Mouse (Mus musculus): ENCODE measurements at regions not wholly inside any gene's neighbourhood (a gene's known extent, or its start where the extent isn't known, plus 50 kb on each side); places are given as distances from the start of the nearest gene placed in this dataset.

DNA sequence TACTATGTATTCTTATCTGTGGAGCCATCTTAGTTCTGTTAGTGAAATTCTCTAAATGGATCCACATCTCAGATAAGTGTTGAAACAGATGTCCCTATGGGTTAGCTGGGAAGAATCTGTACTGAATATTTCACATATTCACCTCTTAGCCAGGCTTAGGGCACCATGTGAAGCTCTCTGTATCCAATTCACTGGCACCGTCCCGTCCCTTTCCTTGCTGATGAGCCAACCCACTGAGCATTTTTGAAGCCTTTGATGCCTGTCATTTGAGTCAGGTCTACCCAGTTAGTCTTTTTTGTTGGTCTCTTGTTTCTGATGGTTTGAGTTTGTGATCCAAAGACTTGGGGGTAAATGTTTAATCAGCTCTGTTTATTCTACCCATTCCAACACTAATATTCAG is 88.9 kb upstream of the Bmper start:
- DNase-seq (ENCODE audit: low spot score) = no peak

DNA sequence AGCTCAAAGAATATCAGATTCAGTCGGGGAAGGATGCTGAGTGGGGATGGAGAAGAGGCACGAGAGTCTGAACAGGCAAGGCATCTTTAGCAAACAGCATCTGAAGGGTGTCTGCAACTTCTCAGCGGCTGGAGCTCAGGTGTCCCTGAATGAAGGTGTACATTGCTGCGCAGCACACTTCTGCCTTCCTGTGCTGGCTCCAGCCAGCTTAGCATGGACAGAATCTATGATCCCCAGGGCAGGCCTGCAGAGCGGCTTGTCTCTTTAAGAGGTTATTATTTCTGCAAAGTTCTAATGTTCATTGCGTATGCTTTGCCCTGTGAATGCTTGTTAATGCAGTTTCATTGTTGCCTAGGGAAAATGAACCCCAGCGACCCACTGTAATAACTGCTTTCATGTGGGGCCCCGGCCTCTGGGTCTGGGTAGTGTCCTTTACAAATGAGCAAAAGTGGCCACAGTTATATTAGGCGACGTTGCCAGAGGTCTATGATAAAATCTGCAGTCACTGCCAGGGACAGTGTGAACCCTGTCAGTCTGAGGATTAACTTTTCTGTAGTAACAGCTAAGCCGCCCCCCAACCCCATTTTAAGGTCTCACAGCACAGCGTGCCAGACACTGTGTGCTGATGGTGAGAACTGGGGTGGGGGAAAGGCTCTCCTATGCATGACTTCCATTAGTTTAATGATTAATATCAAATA is 88.3 kb upstream of the Bmper start:
- no peak for DNase-seq (ENCODE audit: low spot score)

DNA sequence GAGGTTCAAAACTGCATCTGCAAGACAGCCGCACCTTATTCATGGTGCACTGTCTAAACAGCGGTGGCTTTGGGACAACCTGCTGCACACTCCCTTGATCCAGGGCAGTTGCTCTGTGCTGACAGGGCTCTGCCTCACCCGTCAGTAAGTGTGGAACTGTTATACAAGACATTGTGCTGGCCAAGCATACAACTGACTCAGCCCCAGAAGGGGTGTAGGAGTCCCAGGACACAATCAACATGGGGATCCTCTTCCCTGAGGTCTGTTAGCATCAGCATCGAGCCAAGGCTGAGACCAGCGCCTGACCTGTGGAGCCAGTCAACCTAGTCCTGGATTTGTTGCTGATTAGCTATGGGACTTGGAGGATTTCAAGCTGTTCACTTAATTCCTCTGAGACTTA is 86.4 kb upstream of the Bmper start:
- DNase-seq (ENCODE audit: low spot score) = no peak

DNA sequence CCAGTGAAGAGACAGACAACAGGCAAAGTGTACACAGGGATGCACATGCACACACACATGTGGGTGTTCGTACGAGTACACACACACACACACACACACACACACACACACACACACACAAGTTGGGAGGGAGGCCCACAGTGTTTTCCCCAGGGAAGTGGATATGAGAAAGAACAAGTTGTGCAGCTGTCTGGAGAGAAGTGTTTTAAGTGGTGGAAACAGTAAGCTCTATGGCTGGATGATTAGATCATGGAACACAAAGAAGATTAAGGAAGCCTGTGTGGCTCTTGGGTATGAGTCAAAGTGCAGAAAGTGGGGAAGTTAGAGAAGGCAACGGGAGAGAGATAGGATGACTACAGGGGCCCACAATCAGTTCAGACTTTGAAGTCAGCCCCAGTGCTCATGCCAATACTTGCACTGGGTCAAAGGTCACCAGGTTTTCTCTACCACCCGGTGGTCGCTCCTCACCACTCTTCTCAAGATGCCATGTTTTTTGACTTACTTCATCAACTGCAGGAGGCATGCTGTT is 85.1 kb upstream of the Bmper start:
- no peak for DNase-seq (ENCODE audit: low spot score)

DNA sequence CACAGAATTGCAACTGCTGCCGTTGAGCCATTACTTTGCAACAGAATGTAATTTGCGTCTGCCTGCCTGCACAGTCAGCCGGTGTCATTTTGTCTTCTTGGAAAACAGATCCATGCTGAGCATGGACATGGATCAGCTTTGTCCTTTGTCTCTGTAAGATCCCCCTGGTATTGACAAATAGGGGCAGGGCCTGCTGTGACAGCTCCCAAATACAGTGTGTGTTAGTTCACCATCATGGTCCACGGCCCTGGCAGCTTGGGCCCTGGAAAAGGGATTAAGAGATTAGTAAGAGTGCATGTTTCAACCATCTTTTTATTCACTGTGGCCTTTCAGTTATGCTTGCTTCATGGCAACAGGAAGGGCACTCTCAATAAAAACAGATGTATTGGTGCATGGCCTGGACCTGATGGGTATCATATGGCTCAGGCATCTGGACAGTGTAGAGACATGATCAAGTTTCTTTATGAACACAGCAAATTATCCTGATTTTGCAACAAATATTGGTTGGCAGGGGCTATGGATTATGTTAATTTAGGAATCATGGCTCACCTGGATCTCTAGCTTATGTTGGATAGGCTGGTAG is 83.2 kb upstream of the Bmper start:
- no peak for DNase-seq (ENCODE audit: low spot score)

DNA sequence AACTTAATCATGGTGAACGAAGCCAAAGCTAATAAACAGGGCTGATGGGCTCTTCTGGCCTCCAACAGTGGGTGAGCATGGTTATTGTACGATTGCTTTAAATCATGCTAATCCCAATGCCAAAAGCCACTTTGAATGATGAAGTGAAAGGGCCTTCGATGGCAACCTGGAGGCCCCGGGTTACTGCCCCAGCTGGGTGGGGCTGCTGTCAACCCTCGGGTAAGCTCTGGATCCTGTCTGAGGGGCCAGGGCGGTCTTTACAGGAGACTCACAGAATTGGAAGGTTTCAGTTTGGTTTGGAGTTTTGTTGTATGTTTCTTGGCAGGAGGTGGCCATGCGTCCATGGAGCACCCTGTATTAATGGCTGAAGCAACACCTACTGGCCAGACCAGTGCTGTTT is 78.6 kb upstream of the Bmper start:
- no peak for DNase-seq (ENCODE audit: low spot score)

DNA sequence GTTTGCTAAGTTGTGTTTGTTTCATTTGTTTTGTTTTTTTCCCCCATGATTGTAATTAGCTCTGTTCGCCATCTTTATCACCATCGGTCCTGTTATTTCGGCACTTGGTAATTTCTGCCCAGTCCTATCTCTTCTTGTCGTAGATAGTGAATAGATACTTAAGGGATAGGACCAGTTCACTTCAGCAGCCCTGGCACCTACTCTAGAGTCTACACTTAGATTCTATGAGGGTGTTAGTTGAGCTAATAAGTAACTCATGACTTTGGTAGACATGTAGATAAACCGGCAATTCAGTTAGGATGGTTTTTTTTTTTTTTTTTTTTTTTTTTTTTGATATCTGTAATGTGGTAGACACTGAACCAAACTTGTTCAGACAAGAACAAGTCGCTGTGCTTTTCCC is 72.5 kb upstream of the Bmper start:
- no peak for DNase-seq (ENCODE audit: low spot score)

DNA sequence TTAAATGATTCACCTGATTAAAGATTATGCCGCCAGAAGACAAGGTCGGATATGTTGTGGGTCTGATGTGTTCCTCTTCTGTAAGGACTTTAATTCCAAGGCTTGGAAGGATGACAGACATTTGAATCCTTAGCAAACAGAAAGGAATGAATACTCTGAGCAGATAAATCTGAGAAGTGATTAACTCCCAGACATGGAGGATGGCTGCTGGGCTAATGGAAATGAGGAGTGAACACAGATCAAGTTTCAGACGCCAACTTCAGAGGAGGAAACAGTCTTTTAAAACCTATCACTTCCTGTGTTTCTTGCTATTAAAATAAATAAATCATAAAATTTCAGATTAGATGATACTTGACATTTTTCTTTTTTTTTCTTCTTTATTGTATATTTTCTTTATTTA is 72.0 kb upstream of the Bmper start:
- no peak for DNase-seq (ENCODE audit: low spot score)

DNA sequence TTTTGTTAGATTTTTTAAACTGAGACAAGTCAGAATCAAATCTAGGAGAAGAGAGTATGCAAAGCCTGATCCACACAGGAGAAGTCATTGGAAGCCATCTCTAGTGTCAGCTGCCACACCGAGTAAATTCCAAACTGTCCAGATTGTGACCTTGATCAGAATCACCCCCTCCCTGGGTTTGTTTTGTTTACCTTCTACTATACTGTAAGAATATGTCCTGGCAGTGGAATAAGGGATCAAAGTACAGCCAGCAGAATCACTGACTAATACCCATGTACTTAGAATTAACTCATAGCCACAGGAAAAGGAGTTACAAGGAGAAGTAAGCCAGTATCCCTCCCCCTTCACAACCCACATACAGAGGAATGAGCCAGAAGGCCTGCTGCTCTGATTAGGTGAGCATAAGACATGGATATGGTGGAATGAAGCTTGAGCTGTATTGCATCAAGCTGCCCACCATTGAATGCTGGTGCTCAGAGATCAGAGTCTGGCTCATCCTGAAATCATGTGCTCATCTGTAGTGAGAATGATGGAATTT is 70.9 kb upstream of the Bmper start:
- no peak for DNase-seq (ENCODE audit: low spot score)

DNA sequence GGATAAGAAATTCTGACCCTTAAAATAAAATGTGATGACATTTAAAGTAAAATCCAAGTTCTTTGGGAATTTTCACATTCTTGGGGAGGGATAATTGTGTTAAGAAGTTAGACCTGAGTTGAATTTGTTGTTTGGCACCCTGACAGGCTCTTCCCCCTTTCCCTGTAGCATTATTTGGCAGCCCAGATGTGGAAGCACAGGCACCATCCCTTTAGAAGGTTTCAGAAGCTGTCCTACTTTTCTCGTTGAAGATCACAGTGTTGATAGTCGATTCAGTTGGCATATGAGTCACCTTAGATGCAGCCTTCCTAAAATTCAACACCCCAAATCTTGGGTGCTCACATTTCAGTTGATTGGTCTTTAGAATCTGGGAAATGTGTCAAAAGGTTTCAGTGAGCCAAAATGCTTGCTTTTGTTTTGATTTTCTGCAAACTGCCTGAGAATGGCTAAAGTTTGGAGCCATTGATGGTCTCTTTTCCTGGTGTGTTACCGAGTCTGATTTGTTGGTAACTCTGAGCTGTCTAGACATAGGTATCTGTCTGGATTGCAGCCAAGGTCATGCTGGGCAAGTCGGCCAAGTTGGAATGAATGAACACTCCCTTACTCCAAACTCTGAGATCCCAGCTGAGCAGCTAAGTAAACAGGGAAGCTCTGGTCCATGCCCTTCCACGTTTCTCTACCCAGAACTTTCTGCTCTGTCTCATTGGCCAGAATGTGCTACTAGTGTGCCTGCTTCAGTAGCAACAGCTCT is 65.9 kb upstream of the Bmper start:
- DNase-seq (ENCODE audit: low spot score) = no peak

DNA sequence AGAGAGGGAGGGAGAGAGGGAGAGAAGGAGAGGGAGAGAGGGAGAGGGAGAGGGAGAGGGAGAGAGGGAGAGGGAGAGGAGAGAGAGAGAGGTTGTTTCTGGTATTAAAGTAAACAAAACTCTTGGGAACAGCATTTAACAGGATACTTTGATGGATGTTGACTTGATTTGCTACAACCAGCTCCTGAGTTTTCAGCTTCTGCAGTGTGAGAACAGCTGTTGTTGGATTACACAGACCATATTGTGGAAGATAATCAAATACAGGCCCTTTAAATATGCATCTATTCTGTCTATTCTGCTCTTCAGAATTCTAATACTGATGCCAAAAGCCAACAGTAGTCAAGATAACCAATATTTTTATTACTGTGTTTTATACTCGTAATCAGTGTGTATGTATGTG is 64.4 kb upstream of the Bmper start:
- DNase-seq (ENCODE audit: low spot score) = no peak

DNA sequence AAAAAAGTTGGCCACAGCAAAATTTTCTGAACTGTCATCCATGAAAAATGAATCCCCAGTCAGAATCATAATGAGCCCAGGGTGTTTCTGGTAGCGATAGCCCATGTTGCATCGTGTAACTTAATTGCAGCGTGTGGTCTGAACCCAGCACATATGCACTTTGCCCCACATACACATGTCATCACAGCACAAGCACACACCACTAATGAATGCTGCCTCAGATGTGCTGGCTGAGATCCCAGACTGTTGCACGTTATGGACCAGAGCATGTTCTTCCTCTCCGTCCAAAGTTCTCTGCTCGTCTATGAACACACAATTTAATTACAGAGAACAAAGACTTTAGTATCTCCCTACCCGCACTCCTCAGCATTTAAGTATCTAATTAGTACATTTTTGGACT is 61.5 kb upstream of the Bmper start:
- DNase-seq (ENCODE audit: low spot score) = no peak

DNA sequence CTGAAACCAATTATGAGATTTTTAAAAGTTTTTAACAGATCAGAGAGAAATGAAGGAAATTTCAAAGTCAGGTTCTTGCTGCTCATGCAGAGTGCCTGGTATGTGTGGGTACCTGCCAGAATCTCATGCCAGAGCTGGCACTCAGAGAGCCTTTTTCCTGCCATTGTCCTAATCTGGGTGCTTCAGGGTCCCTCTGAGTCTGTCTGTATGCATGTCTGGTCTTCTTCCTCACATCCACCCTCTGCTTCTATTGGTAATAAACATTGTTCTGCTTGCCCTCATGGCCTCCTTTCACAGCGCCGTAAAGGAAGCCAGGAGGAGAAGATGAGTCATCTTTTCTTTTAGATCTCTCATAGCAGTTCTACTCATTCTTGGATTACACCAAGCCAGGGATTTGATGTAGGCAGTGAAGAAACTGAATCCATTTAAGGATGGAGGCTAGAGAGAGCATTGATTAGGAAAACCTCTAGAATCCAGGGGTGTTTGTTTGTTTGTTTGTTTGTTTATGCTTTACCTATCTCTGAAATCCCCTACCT is 55.8 kb upstream of the Bmper start:
- no peak for DNase-seq (ENCODE audit: low spot score)

DNA sequence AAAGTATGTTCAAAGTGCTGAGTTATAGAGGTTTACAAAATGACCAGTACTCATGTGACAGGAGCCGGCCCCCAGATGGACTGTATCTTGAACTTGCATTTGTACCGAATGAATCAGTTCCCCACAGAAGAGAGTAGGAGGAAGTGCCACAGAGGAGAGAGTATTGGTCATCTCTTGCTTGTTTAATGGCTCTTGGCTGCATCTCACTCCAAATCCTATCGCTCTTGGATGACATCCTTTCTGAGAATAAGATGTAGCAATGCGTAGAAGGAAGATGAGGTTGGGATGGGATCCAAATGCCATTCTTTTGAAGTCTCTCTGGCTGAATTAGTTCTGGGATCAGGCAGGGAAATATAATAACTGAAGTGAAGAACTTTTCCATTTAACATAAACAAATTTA is 55.2 kb upstream of the Bmper start:
- peak; percentile 2 for DNase-seq (ENCODE audit: low spot score)

DNA sequence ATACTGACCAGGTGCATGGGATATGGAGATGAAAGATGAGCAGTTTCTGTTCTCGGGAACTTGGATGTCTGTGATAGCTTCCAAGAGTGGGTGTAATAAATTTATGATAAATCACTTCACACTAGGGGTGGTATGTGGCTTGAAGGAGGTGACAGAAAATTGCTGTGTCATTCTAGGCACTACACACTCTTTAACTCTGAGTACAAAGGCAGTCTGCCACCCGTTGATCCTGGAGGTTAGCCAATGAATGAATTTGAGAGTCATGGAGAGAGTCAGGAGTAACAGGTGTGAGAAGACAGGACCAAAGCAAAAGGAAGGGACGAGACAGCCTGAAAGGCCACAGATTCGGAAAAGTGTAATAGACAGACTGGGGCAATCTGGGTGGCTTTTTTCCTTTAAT is 54.7 kb upstream of the Bmper start:
- DNase-seq (ENCODE audit: low spot score) = no peak

DNA sequence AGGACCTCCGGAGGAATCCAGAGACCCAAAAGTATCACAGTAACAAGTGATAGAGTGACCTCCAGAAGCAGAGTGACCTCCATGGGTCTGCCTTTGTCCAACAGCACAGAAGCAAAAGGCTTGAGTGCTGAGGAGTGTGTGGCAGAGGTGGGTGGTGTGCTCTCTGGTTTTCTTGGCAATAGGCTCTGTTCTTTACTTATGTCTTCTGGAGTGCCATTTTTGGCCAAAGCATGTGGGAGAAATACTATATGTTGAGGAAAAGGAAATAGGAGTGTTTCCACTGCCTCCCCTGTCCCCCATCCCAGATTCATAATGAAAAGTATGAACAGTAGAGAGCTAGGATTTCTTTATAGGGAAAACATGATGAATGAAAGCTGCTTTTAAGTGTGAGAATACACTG is 51.5 kb upstream of the Bmper start:
- DNase-seq (ENCODE audit: low spot score) = no peak

All from urinary bladder, postnatal 25 days (tissue).